Mouse (Mus musculus) layer of hippocampus, adult 8-10 months (tissue): ENCODE data around the gene Cdr2l. TPM values are rescaled to one million over a fixed set of nuclear protein-coding genes. Genes with fewer than 3 reads are reported as not detected.

Experiments used
- DNase-seq, 2 experiments: peaks; one replicate each; pipeline ENCODE4 v3.0.0; 2022; ENCODE audit warnings: low spot score in 2 of 2
- total RNA-seq, 4 experiments: library from RNA; stranded (reverse); gene quantifications; 2 replicates each; pipeline ENCODE4 v1.2.4; 2022

Cdr2l gene
- total RNA-seq, 4 experiments from 2014 or later, result 25.7 to 29.6 (median 25.9) TPM

GRCm38 (mm10) chr11:115439906-115440595 is 58.3 kb downstream of the Cdr2l start, which contains the start of gene Trim80:
TSS of gene Trim80 (plus strand) at chr11:115440545.
- DNase-seq, result no peak

- DNase-seq, result no peak
Measured at GRCm38 (mm10) chr11:115441417-115441816, 59.7 kb downstream of the Cdr2l start.

Other genes starting within 250 kb of the Cdr2l start
- gene Cd300lf, start 247.9 kb upstream of the Cdr2l start, total RNA-seq, result 1 to 10 TPM in 3 of 4 experiments, under 1 TPM in 1; 0.62 to 4.3 (median 1.7) TPM
- gene Slc9a3r1, start 218.6 kb upstream of the Cdr2l start, total RNA-seq, result 10 to 100 TPM; 68.3 to 84.2 (median 77.1) TPM
- gene Tmem104, start 194.4 kb upstream of the Cdr2l start, total RNA-seq, result 10 to 100 TPM; 12.5 to 19.8 (median 16.1) TPM
- gene Nat9, start 194.1 kb upstream of the Cdr2l start, total RNA-seq, result 10 to 100 TPM; 20.4 to 25.2 (median 22.5) TPM
- 10 to 100 TPM; 42.3 to 48.8 (median 44.6) TPM for gene Grin2c, start 114.7 kb upstream of the Cdr2l start, total RNA-seq
- 10 to 100 TPM; 22.8 to 25.5 (median 24.6) TPM for gene Fdxr, start 104.9 kb upstream of the Cdr2l start, total RNA-seq
- 10 to 100 TPM; 16.7 to 18.5 (median 17.1) TPM for gene Fads6, start 84.3 kb upstream of the Cdr2l start, total RNA-seq
- gene Otop2, start 74.8 kb upstream of the Cdr2l start, total RNA-seq, result under 1 TPM; 0.30 to 0.55 (median 0.40) TPM
- under 1 TPM; 0.36 to 0.95 (median 0.59) TPM for gene Ush1g, start 59.9 kb upstream of the Cdr2l start, total RNA-seq
- under 1 TPM in 2 of 4 experiments, not detected in 2; 0.14 to 0.27 TPM for gene Otop3, start 47.2 kb upstream of the Cdr2l start, total RNA-seq
- gene Hid1, start 14.2 kb upstream of the Cdr2l start, total RNA-seq, result 100 to 1,000 TPM; 104 to 119 (median 117) TPM
- gene Mrpl58, start 21.8 kb downstream of the Cdr2l start, total RNA-seq, result 100 to 1,000 TPM; 100 to 115 (median 105) TPM
- 100 to 1,000 TPM; 450 to 501 (median 483) TPM for gene Atp5h, start 38.0 kb downstream of the Cdr2l start, total RNA-seq
- 10 to 100 TPM; 67.4 to 74.9 (median 71.2) TPM for gene Kctd2, start 38.2 kb downstream of the Cdr2l start, total RNA-seq
- gene Trim80, start 58.6 kb downstream of the Cdr2l start, total RNA-seq, result not detected
- gene Slc16a5, start 80.6 kb downstream of the Cdr2l start, total RNA-seq, result under 1 TPM in 1 of 4 experiments, not detected in 3; 0.21 TPM
- 10 to 100 TPM in 3 of 4 experiments, 1 to 10 TPM in 1; 10.0 to 16.7 (median 13.0) TPM for gene Armc7, start 93.8 kb downstream of the Cdr2l start, total RNA-seq
- 10 to 100 TPM; 58.8 to 68.5 (median 66.3) TPM for gene Nt5c, start 109.9 kb downstream of the Cdr2l start, total RNA-seq
- 100 to 1,000 TPM; 109 to 139 (median 124) TPM for gene Jpt1, start 132.5 kb downstream of the Cdr2l start, total RNA-seq
- 100 to 1,000 TPM; 285 to 340 (median 310) TPM for gene Sumo2, start 154.4 kb downstream of the Cdr2l start, total RNA-seq
- 10 to 100 TPM; 47.0 to 64.9 (median 53.1) TPM for gene Nup85, start 182.5 kb downstream of the Cdr2l start, total RNA-seq
- gene Mrps7, start 222.0 kb downstream of the Cdr2l start, total RNA-seq, result 10 to 100 TPM; 49.1 to 55.3 (median 52.6) TPM
- gene Gga3, start 222.1 kb downstream of the Cdr2l start, total RNA-seq, result 100 to 1,000 TPM in 2 of 4 experiments, 10 to 100 TPM in 2; 91.9 to 121 (median 102) TPM
- 10 to 100 TPM; 16.5 to 22.5 (median 17.9) TPM for gene Mif4gd, start 231.1 kb downstream of the Cdr2l start, total RNA-seq
- 10 to 100 TPM; 55.6 to 81.3 (median 64.7) TPM for gene Slc25a19, start 246.4 kb downstream of the Cdr2l start, total RNA-seq